Mouse (Mus musculus): ENCODE results near the gene Thbd. TPM values are rescaled to one million over a fixed set of nuclear protein-coding genes. Genes with fewer than 3 reads are reported as not detected.

Gene Thbd
- polyA plus RNA-seq (2014; fragmentation: Nextera tagmentation; extraction: Ambion mirVana): 1.3 and 9.1 TPM in 2 replicates

DNA sequence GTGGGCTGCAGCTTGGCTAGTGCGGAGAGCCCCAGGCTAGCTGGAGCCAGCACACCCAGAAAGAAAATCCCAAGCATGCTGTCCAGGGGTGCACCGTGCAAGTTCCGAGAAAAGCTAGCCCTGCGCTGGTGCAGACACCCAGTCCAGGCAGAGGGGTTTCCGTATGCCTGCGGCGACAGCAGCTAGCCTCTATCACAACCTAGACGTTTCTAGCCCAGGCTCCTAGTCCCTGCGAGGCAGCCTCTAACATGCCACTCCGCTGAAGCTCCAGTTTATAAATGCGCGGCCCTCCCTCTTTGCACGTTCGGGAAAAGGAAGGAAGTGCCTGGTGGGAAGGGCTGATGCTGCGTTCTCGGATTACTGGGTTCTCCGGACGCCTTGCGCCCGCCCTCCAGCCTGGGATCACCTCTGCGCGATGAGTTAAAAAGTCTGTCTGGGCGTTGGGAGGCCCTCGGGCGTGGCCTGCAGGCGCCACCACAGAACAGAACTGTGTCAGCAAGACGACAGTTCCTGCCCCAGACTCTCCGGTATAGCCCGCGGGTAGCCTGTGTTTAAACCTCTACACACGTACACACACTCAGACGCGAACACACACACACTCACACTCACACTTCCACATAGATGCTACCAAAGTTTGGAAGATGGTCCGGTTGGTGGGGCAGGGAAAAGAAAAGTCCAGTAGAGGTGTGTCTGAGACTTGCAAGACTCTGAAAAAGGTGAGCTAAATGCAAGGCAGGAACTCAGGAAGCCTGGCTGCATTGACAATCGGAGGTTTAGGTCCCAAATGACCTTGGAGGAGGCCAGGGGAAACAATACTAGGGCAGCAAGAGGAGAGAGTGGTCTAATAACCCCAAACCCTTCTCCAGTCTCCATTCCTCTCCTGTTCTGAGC, at the start of gene Thbd:
Thbd (minus strand) TSS at position 319 of the 891 bp plus-strand sequence.
- Histone ChIP-seq H3K9ac (replicated peaks; ENCODE audit: low read depth, low read length) (peak within 1 kb of the TSS; percentile 41; the same call in 1 of the 2 replicates), H3K4me2 (ENCODE audit: low read depth, low read length) (peak within 1 kb of the TSS; percentile 62), H3K4me1 (ENCODE audit: control insufficient read depth, insufficient read depth, low read length) (peaks cover 17% of the 10 kb centered on the region), H3K27ac (ENCODE audit: low read depth, low read length) (no peak within 1 kb of the TSS), H3K27me3 (ENCODE audit: control insufficient read depth, insufficient read depth, low read length) (peaks cover 31% of the 10 kb centered on the region), H3K4me3 (ENCODE audit: low read depth, low read length) (peak within 1 kb of the TSS; percentile 30), H3K36me3 (ENCODE audit: control insufficient read depth, insufficient read depth, low read length) (no peaks in the 10 kb centered on the region), H3K9me3 (ENCODE audit: control insufficient read depth, low read length) (no peaks in the 10 kb centered on the region)
- peak; percentile 67 for ATAC-seq (ENCODE audit: low read depth)
- 3% methylated on average over 35 of the region's 35 CpGs for WGBS

DNA sequence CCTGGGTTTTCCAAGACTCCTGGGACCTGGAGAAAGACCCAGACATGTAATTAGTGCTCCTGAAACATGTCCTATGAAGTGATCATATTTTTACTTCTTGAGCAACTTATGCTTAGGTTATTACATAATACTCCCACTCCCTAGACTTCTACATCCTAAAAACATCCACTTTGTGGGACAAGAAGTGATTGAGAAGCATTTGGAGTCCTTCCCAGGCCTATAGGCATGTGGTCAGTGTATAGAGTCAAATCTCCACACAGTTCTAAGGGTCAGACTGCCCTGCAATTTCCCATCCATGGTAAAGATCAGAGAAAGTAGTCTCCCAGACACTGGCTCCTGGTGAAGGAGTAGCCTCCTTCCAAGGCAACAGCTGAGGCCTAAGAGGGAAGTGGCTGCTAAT, 47.4 kb upstream of the Thbd start:
- Histone ChIP-seq H3K4me3 (ENCODE audit: low read depth, low read length) (no peak overlapping the region), H3K27ac (ENCODE audit: low read depth, low read length) (no peak overlapping the region)
- ATAC-seq (ENCODE audit: low read depth): no peak

DNA sequence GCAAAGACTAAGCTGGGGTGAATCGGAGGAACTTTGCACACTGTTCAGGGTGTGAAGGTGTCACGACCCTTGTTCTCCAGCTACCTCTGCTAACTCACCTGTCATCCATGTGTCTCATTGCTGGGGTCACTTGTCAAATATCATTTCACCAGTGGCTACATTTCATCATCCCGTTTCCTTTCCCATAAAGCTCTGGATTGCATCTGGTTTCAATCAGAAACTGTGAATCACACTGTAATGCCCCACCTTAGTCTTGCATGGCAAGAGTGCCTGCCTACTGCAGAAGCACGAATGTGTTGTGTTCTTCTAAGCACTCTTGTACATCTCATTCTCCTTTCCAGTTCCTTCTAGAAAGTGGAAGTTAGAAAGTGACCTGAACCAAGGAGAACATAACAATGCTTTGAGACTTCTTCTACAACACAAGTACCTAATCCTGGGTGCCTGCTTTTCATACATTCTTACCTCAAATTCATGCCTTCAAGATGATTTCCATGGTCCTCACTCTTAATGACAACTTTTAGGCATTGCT, 46.1 kb upstream of the Thbd start:
- 84% methylated on average over 4 of the region's 4 CpGs for WGBS
- no peaks in the 10 kb centered on the region for H3K27me3 ChIP-seq (ENCODE audit: control insufficient read depth, insufficient read depth, low read length)
- H3K9ac ChIP-seq (replicated peaks; ENCODE audit: low read depth, low read length): no peak overlapping the region
- H3K4me2 ChIP-seq (ENCODE audit: low read depth, low read length): no peak overlapping the region
- H3K4me3 ChIP-seq (ENCODE audit: low read depth, low read length): no peak overlapping the region
- no peaks in the 10 kb centered on the region for H3K9me3 ChIP-seq (ENCODE audit: control insufficient read depth, low read length)
- no peak overlapping the region for H3K27ac ChIP-seq (ENCODE audit: low read depth, low read length)
- H3K4me1 ChIP-seq (ENCODE audit: control insufficient read depth, insufficient read depth, low read length): no peaks in the 10 kb centered on the region
- H3K36me3 ChIP-seq (ENCODE audit: control insufficient read depth, insufficient read depth, low read length): no peaks in the 10 kb centered on the region
- no peak for ATAC-seq (ENCODE audit: low read depth)

More for the DNA sequence above, 47.4 kb upstream of the Thbd start:
- no peaks in the 10 kb centered on the region for H3K9me3 ChIP-seq (ENCODE audit: control insufficient read depth, low read length)
- H3K36me3 ChIP-seq (ENCODE audit: control insufficient read depth, insufficient read depth, low read length): no peaks in the 10 kb centered on the region
- H3K27me3 ChIP-seq (ENCODE audit: control insufficient read depth, insufficient read depth, low read length): no peaks in the 10 kb centered on the region
- H3K4me1 ChIP-seq (ENCODE audit: control insufficient read depth, insufficient read depth, low read length): no peaks in the 10 kb centered on the region
- no peak overlapping the region for H3K4me2 ChIP-seq (ENCODE audit: low read depth, low read length)
- H3K9ac ChIP-seq (replicated peaks; ENCODE audit: low read depth, low read length): no peak overlapping the region

DNA sequence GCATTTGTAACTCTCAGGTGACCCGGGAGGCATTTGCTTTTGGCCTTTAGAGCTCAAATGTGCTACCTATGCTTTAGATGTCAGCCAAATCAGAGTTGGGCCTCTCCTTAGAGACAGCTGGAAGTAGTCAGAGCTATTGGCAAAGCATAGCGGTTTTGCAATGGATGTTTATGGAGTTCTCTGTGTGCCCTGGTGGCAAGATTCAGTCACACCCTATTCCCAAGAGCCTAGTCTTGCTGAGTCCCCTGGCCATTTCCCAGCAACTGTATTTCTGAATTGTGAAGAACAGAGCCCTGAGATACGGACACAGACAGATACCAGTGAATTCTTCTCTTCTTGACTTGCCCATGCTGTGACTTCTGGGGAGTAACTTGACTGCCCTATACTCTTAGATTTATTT, 45.1 kb upstream of the Thbd start:
- no peaks in the 10 kb centered on the region for H3K4me1 ChIP-seq (ENCODE audit: control insufficient read depth, insufficient read depth, low read length)
- no peaks in the 10 kb centered on the region for H3K36me3 ChIP-seq (ENCODE audit: control insufficient read depth, insufficient read depth, low read length)
- H3K4me3 ChIP-seq (ENCODE audit: low read depth, low read length): no peak overlapping the region
- H3K9me3 ChIP-seq (ENCODE audit: control insufficient read depth, low read length): no peaks in the 10 kb centered on the region
- H3K4me2 ChIP-seq (ENCODE audit: low read depth, low read length): no peak overlapping the region
- no peak for ATAC-seq (ENCODE audit: low read depth)
- no peak overlapping the region for H3K9ac ChIP-seq (replicated peaks; ENCODE audit: low read depth, low read length)
- WGBS: 91% methylated on average over 3 of the region's 3 CpGs
- no peak overlapping the region for H3K27ac ChIP-seq (ENCODE audit: low read depth, low read length)
- no peaks in the 10 kb centered on the region for H3K27me3 ChIP-seq (ENCODE audit: control insufficient read depth, insufficient read depth, low read length)

DNA sequence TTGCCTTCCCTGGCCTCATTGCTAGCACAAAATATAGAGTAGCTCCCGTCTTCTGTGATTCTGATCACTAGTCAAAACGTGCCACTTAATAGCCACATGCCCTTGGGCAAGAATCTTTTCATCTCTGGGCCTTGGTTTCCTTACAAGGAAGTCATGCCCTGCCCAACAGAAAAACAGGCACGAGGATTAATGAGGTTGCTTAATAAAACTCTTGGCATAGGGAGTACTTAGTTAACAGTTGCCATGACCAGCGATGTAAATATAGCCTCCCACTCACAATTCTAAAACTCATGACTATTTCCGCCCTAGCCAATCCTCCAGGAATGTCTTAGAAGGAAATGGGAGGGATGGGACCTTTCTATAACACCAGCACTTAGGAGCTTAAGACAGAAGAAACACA, 43.5 kb upstream of the Thbd start:
- no peak for ATAC-seq (ENCODE audit: low read depth)
- H3K4me3 ChIP-seq (ENCODE audit: low read depth, low read length): no peak overlapping the region
- WGBS: 81% methylated on average over 5 of the region's 5 CpGs

DNA sequence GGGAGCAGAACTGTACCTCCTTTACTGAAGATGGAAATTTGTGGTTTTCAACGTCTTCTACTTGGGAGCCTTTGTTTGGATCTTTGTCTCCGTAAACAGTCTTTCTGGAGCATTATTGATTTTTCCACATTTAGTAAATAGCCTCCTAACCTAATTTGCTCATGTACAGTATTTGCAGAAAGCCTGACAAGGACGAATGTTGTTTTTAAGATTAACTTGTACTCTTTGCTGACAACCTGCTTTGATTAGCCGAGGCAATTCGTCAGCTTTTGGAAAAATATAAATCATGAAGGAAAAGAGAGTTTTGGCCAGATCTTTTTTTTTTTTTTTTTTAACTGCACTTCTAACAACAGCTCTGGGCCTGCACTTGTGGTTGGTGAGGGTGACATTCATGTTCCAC, 42.6 kb upstream of the Thbd start:
- Histone ChIP-seq H3K4me3 (ENCODE audit: low read depth, low read length) (no peak overlapping the region), H3K4me2 (ENCODE audit: low read depth, low read length) (no peak overlapping the region), H3K27ac (ENCODE audit: low read depth, low read length) (no peak overlapping the region), H3K27me3 (ENCODE audit: control insufficient read depth, insufficient read depth, low read length) (no peaks in the 10 kb centered on the region), H3K9ac (replicated peaks; ENCODE audit: low read depth, low read length) (no peak overlapping the region), H3K9me3 (ENCODE audit: control insufficient read depth, low read length) (no peaks in the 10 kb centered on the region), H3K36me3 (ENCODE audit: control insufficient read depth, insufficient read depth, low read length) (no peaks in the 10 kb centered on the region), H3K4me1 (ENCODE audit: control insufficient read depth, insufficient read depth, low read length) (no peaks in the 10 kb centered on the region)
- WGBS: 87% methylated on average over 5 of the region's 5 CpGs
- ATAC-seq (ENCODE audit: low read depth): no peak

More for the DNA sequence above, 43.5 kb upstream of the Thbd start:
- Histone ChIP-seq H3K4me1 (ENCODE audit: control insufficient read depth, insufficient read depth, low read length) (no peaks in the 10 kb centered on the region), H3K4me2 (ENCODE audit: low read depth, low read length) (no peak overlapping the region), H3K27me3 (ENCODE audit: control insufficient read depth, insufficient read depth, low read length) (no peaks in the 10 kb centered on the region), H3K36me3 (ENCODE audit: control insufficient read depth, insufficient read depth, low read length) (no peaks in the 10 kb centered on the region), H3K27ac (ENCODE audit: low read depth, low read length) (no peak overlapping the region), H3K9ac (replicated peaks; ENCODE audit: low read depth, low read length) (no peak overlapping the region), H3K9me3 (ENCODE audit: control insufficient read depth, low read length) (no peaks in the 10 kb centered on the region)

DNA sequence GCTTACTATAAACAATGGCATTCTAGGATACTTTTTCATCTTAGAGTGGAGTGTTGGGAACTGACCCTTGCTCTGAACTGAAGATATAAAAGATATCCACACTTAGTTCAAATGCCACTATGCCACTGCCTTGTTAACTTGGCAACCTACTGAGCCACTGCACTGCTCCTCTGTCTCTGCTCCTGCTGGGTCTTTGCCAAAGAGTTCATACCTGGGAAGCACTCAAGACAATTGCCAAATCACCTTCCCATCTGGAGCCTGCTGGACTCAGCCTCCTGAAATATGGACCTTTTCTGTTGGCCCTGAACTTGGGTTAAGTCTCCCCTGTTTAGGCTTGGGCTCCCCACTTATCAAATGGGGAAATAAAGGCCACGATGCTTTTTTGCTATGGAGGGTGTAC, 41.7 kb upstream of the Thbd start:
- no peaks in the 10 kb centered on the region for H3K4me1 ChIP-seq (ENCODE audit: control insufficient read depth, insufficient read depth, low read length)
- H3K4me3 ChIP-seq (ENCODE audit: low read depth, low read length): no peak overlapping the region
- H3K4me2 ChIP-seq (ENCODE audit: low read depth, low read length): no peak overlapping the region
- no peak for ATAC-seq (ENCODE audit: low read depth)
- no peak overlapping the region for H3K9ac ChIP-seq (replicated peaks; ENCODE audit: low read depth, low read length)
- WGBS: 94% methylated on average over 1 of the region's 1 CpGs
- H3K36me3 ChIP-seq (ENCODE audit: control insufficient read depth, insufficient read depth, low read length): no peaks in the 10 kb centered on the region
- H3K9me3 ChIP-seq (ENCODE audit: control insufficient read depth, low read length): no peaks in the 10 kb centered on the region
- H3K27me3 ChIP-seq (ENCODE audit: control insufficient read depth, insufficient read depth, low read length): no peaks in the 10 kb centered on the region
- H3K27ac ChIP-seq (ENCODE audit: low read depth, low read length): no peak overlapping the region

DNA sequence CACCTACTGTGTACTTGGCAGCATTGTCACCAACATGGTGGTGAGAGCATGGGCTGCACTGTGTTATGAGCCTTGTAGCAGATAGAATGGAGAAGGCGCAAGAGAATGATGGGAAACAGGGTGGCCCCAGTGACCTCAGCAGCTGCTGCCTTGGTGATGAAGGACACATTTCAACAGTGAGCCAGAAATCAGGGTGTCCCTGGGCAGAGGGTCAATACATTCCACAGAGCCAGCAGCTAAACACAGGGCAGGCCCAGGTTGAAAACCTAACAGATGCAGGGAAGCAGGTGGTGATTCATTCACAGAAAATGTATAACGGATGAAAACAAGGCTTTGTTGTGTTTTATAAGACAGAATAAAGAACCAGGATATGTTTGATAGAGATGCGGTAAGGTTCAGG, 38.5 kb upstream of the Thbd start:
- ATAC-seq (ENCODE audit: low read depth): no peak
- H3K4me3 ChIP-seq (ENCODE audit: low read depth, low read length): no peak overlapping the region
- H3K9ac ChIP-seq (replicated peaks; ENCODE audit: low read depth, low read length): no peak overlapping the region
- 81% methylated on average over 3 of the region's 3 CpGs for WGBS
- H3K27ac ChIP-seq (ENCODE audit: low read depth, low read length): no peak overlapping the region
- no peak overlapping the region for H3K4me2 ChIP-seq (ENCODE audit: low read depth, low read length)
- H3K27me3 ChIP-seq (ENCODE audit: control insufficient read depth, insufficient read depth, low read length): no peaks in the 10 kb centered on the region
- no peaks in the 10 kb centered on the region for H3K36me3 ChIP-seq (ENCODE audit: control insufficient read depth, insufficient read depth, low read length)
- H3K9me3 ChIP-seq (ENCODE audit: control insufficient read depth, low read length): no peaks in the 10 kb centered on the region
- no peaks in the 10 kb centered on the region for H3K4me1 ChIP-seq (ENCODE audit: control insufficient read depth, insufficient read depth, low read length)

DNA sequence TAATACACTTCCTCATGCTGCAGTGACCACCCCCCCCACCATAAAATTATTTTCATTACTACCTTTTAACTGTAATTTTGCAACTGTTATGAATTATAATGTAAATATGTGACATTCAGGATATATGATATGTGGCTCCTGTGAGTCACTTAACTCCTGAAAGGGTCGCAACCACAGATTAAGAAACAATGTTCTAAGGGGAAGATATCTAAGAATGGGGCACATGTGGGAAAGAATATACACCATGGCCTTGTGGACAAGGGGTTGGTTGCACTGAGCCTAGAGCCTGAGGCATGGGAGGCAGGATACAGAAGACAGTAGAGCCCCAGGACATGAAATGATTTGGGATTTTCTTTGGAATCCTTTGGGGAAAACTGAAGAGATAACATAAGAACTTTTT, 37.6 kb upstream of the Thbd start:
- no peaks in the 10 kb centered on the region for H3K36me3 ChIP-seq (ENCODE audit: control insufficient read depth, insufficient read depth, low read length)
- no peak overlapping the region for H3K4me3 ChIP-seq (ENCODE audit: low read depth, low read length)
- H3K27me3 ChIP-seq (ENCODE audit: control insufficient read depth, insufficient read depth, low read length): no peaks in the 10 kb centered on the region
- ATAC-seq (ENCODE audit: low read depth): no peak
- 98% methylated on average over 1 of the region's 1 CpGs for WGBS
- H3K9me3 ChIP-seq (ENCODE audit: control insufficient read depth, low read length): no peaks in the 10 kb centered on the region
- no peaks in the 10 kb centered on the region for H3K4me1 ChIP-seq (ENCODE audit: control insufficient read depth, insufficient read depth, low read length)
- H3K27ac ChIP-seq (ENCODE audit: low read depth, low read length): no peak overlapping the region
- H3K4me2 ChIP-seq (ENCODE audit: low read depth, low read length): no peak overlapping the region
- H3K9ac ChIP-seq (replicated peaks; ENCODE audit: low read depth, low read length): no peak overlapping the region

All from neural tube, embryonic 14.5 days (tissue).